Mouse (Mus musculus) hindbrain, embryonic 14.5 days (tissue): ENCODE measurements around the gene Vinac1. TPM values are rescaled to one million over a fixed set of nuclear protein-coding genes. Genes with fewer than 3 reads are reported as not detected.

Source experiments
- ATAC-seq: fragments of 200-750 bp; cut with Nextera tagmentation; 2 replicates; pipeline ENCODE4 v1.8.0; 2017; ENCODE audit warnings: moderate number of reproducible peaks, mild to moderate bottlenecking, moderate TSS enrichment, moderate library complexity; ENCODE audit not compliant: low FRiP score
- DNase-seq: peaks from one replicate; pipeline ENCODE4 v3.0.0-alpha.2; 2015; ENCODE audit warnings: low spot score
- H3K27ac ChIP-seq: fragments of 300-500 bp; sonication (generic); 2 replicates; pipeline ENCODE4 v1.5.1; 2014; ENCODE audit warnings: mild to moderate bottlenecking, moderate library complexity
- H3K27me3 ChIP-seq: fragments of 300-500 bp; sonication (generic); 2 replicates; pipeline ENCODE4 v1.6.1; 2014; ENCODE audit warnings: mild to moderate bottlenecking, low read length, mixed read lengths; ENCODE audit not compliant: control insufficient read depth, insufficient read depth
- H3K36me3 ChIP-seq: fragments of 300-500 bp; sonication (generic); replicated peaks from 2 replicates; pipeline ENCODE4 v1.6.1; 2014; ENCODE audit not compliant: control insufficient read depth, insufficient read depth
- H3K4me1 ChIP-seq: fragments of 300-500 bp; sonication (generic); replicated peaks from 2 replicates; pipeline ENCODE4 v1.6.1; 2014; ENCODE audit warnings: antibody characterized with exemption, low read length, mixed read lengths; ENCODE audit not compliant: control insufficient read depth, insufficient read depth
- H3K4me2 ChIP-seq: fragments of 300-500 bp; sonication (generic); replicated peaks from 2 replicates; pipeline ENCODE4 v1.6.1; 2014; ENCODE audit warnings: mild to moderate bottlenecking, moderate library complexity
- H3K4me3 ChIP-seq: fragments of 300-500 bp; sonication (generic); replicated peaks from 2 replicates; pipeline ENCODE4 v1.5.1; 2014; ENCODE audit warnings: mild to moderate bottlenecking, low read length
- H3K9ac ChIP-seq: fragments of 300-500 bp; sonication (generic); 2 replicates; pipeline ENCODE4 v1.6.1; 2014
- H3K9me3 ChIP-seq: fragments of 300-500 bp; sonication (generic); 2 replicates; pipeline ENCODE4 v1.6.1; 2016; ENCODE audit warnings: low read length; ENCODE audit not compliant: control insufficient read depth
- WGBS: fragments of 180-500 bp; shearing (Covaris S2); extraction: QIAGEN DNeasy Blood & Tissue Kit; methylation state at CpG from one replicate; pipeline ENCODE4 v1.1.7; 2014; 5-methylcytosine and 5-hydroxymethylcytosine counted together
- polyA plus RNA-seq: library from polyadenylated mRNA; unstranded; fragments of >200 nt; fragmentation: Nextera tagmentation; extraction: Ambion mirVana; gene quantifications from 2 replicates; pipeline ENCODE4 v1.2.1, GENCODE M21; 2014

Vinac1 gene
- polyA plus RNA-seq, 1 experiment from 2014 or later: 0.79 TPM

- DNase-seq: no peak
- Histone ChIP-seq H3K4me3 (no peak overlapping the region), H3K9me3 (no peaks in the 10 kb centered on the region), H3K27ac (no peak overlapping the region), H3K4me2 (no peak overlapping the region), H3K9ac (no peak overlapping the region), H3K36me3 (no peaks in the 10 kb centered on the region), H3K27me3 (no peaks in the 10 kb centered on the region), H3K4me1 (no peaks in the 10 kb centered on the region)
- 66% methylated on average over 4 of the region's 4 CpGs for WGBS
- ATAC-seq: no peak
These were observed 41.7 kb downstream of the Vinac1 start for GRCm38 (mm10) chr2:129006194-129006749.

- ATAC-seq: no peak
- Histone ChIP-seq H3K9me3 (no peaks in the 10 kb centered on the region), H3K9ac (no peak overlapping the region), H3K4me3 (no peak overlapping the region), H3K27me3 (no peaks in the 10 kb centered on the region), H3K4me1 (no peaks in the 10 kb centered on the region), H3K27ac (no peak overlapping the region), H3K4me2 (no peak overlapping the region), H3K36me3 (no peaks in the 10 kb centered on the region)
- no peak for DNase-seq
These were observed 43.1 kb downstream of the Vinac1 start for GRCm38 (mm10) chr2:129004872-129005271.

GRCm38 (mm10) chr2:128984746-128985145 is 63.2 kb downstream of the Vinac1 start:
- DNase-seq (no peak), ATAC-seq (no peak)
- WGBS: 91% methylated on average over 3 of the region's 3 CpGs
- Histone ChIP-seq H3K4me3 (no peak overlapping the region), H3K4me1 (no peaks in the 10 kb centered on the region), H3K36me3 (no peaks in the 10 kb centered on the region), H3K27ac (no peak overlapping the region), H3K27me3 (no peaks in the 10 kb centered on the region), H3K4me2 (no peak overlapping the region), H3K9ac (no peak overlapping the region), H3K9me3 (no peaks in the 10 kb centered on the region)

GRCm38 (mm10) chr2:128975572-128975971 is 72.4 kb downstream of the Vinac1 start:
- Histone ChIP-seq H3K4me2 (no peak overlapping the region), H3K9me3 (no peaks in the 10 kb centered on the region), H3K27ac (no peak overlapping the region), H3K9ac (no peak overlapping the region), H3K4me1 (no peaks in the 10 kb centered on the region), H3K27me3 (no peaks in the 10 kb centered on the region), H3K4me3 (no peak overlapping the region), H3K36me3 (no peaks in the 10 kb centered on the region)
- WGBS: 83% methylated on average over 4 of the region's 4 CpGs
- no peak for ATAC-seq
- DNase-seq: no peak

Other genes starting within 250 kb of the Vinac1 start
- 35.6 and 35.9 TPM in 2 replicates for gene Tmem87b, start 230.1 kb downstream of the Vinac1 start, polyA plus RNA-seq
- 2.6 and 2.8 TPM in 2 replicates for gene Fbln7, start 185.2 kb downstream of the Vinac1 start, polyA plus RNA-seq
- gene Zc3h8, start 104.1 kb downstream of the Vinac1 start, polyA plus RNA-seq: 12.5 and 12.6 TPM in 2 replicates
- 3.1 and 4.8 TPM in 2 replicates for gene Zc3h6, start 80.8 kb downstream of the Vinac1 start, polyA plus RNA-seq
- gene Gm10762, start 80.4 kb downstream of the Vinac1 start, polyA plus RNA-seq: 19.8 and 22.8 TPM in 2 replicates
- gene Ttl, start 17.8 kb upstream of the Vinac1 start, polyA plus RNA-seq: 40.4 and 42.6 TPM in 2 replicates
- 9.6 and 12.1 TPM in 2 replicates for gene Polr1b, start 52.8 kb upstream of the Vinac1 start, polyA plus RNA-seq
- gene Chchd5, start 81.5 kb upstream of the Vinac1 start, polyA plus RNA-seq: 22.4 and 24.3 TPM in 2 replicates
- 50.7 and 56.3 TPM in 2 replicates for gene Slc20a1, start 150.6 kb upstream of the Vinac1 start, polyA plus RNA-seq
- 9.8 and 13.6 TPM in 2 replicates for gene Ckap2l, start 249.0 kb upstream of the Vinac1 start, polyA plus RNA-seq